Mouse (Mus musculus) stomach, postnatal 0 days (tissue): ENCODE results near the gene Islr2.
"Not testable (repeated sequence)": the region's sequence is repeated elsewhere in the genome, so short reads cannot be mapped to it uniquely, and the experiment has no call there.

Source experiments
- CTCF ChIP-seq: IDR thresholded peaks from 2 replicates; pipeline ENCODE4 v1.5.1; 2016; ENCODE audit warnings: antibody characterized with exemption, low read depth, mild to moderate bottlenecking, moderate library complexity
- EP300 ChIP-seq: optimal IDR thresholded peaks from 2 replicates; pipeline ENCODE3; 2016; ENCODE audit warnings: antibody characterized with exemption

GRCm38 (mm10) chr9:58253805-58254122 lies 49.6 kb upstream of the Islr2 start:
- TF ChIP-seq CTCF, EP300: not testable (repeated sequence)
